Mouse (Mus musculus): ENCODE data around the gene Maz. TPM values are rescaled to one million over a fixed set of nuclear protein-coding genes. Genes with fewer than 3 reads are reported as not detected.

Gene Maz
- polyA plus RNA-seq, 1 experiment from 2014 or later: 48.1 TPM

Small RNA genes within 50 kb of the gene (microRNA-seq; reads per million reads assigned to microRNA genes)
- not detected for gene Gm44343

Other genes with a start within 250 kb of the Maz start
- gene Tbx6, start 245.6 kb downstream of the Maz start, polyA plus RNA-seq (2015; fragmentation: Nextera tagmentation; extraction: Ambion mirVana): 0.29 and 0.78 TPM in 2 replicates
- 267 and 271 TPM in 2 replicates for gene Ppp4c, start 234.5 kb downstream of the Maz start, polyA plus RNA-seq (2015; fragmentation: Nextera tagmentation; extraction: Ambion mirVana)
- 0.19 and 0.52 TPM in 2 replicates for gene Fam57b, start 229.4 kb downstream of the Maz start, polyA plus RNA-seq (2015; fragmentation: Nextera tagmentation; extraction: Ambion mirVana)
- gene 4930451I11Rik, start 195.4 kb downstream of the Maz start, polyA plus RNA-seq (2015; fragmentation: Nextera tagmentation; extraction: Ambion mirVana): not detected in 2 replicates
- 7.8 and 8.7 TPM in 2 replicates for gene Doc2a, start 179.6 kb downstream of the Maz start, polyA plus RNA-seq (2015; fragmentation: Nextera tagmentation; extraction: Ambion mirVana)
- 32.6 and 42.7 TPM in 2 replicates for gene Hirip3, start 165.1 kb downstream of the Maz start, polyA plus RNA-seq (2015; fragmentation: Nextera tagmentation; extraction: Ambion mirVana)
- 75.3 and 88.0 TPM in 2 replicates for gene Ino80e, start 164.7 kb downstream of the Maz start, polyA plus RNA-seq (2015; fragmentation: Nextera tagmentation; extraction: Ambion mirVana)
- gene Taok2, start 142.3 kb downstream of the Maz start, polyA plus RNA-seq (2015; fragmentation: Nextera tagmentation; extraction: Ambion mirVana): 58.6 and 59.9 TPM in 2 replicates
- 33.8 and 34.1 TPM in 2 replicates for gene Tmem219, start 104.1 kb downstream of the Maz start, polyA plus RNA-seq (2015; fragmentation: Nextera tagmentation; extraction: Ambion mirVana)
- 16.5 and 17.7 TPM in 2 replicates for gene Kctd13, start 98.2 kb downstream of the Maz start, polyA plus RNA-seq (2015; fragmentation: Nextera tagmentation; extraction: Ambion mirVana)
- gene Asphd1, start 77.5 kb downstream of the Maz start, polyA plus RNA-seq (2015; fragmentation: Nextera tagmentation; extraction: Ambion mirVana): 0.12 and 0.24 TPM in 2 replicates
- gene Sez6l2, start 76.5 kb downstream of the Maz start, polyA plus RNA-seq (2015; fragmentation: Nextera tagmentation; extraction: Ambion mirVana): 0.86 and 1.6 TPM in 2 replicates
- gene Cdipt, start 51.1 kb downstream of the Maz start, polyA plus RNA-seq (2015; fragmentation: Nextera tagmentation; extraction: Ambion mirVana): 135 and 137 TPM in 2 replicates
- gene Cdiptos, start 50.9 kb downstream of the Maz start, polyA plus RNA-seq (2015; fragmentation: Nextera tagmentation; extraction: Ambion mirVana): 1.6 and 2.1 TPM in 2 replicates
- gene Mvp, start 12.4 kb downstream of the Maz start, polyA plus RNA-seq (2015; fragmentation: Nextera tagmentation; extraction: Ambion mirVana): 19.7 and 21.4 TPM in 2 replicates
- gene Pagr1b, start 10.6 kb downstream of the Maz start, polyA plus RNA-seq (2015; fragmentation: Nextera tagmentation; extraction: Ambion mirVana): 1.2 TPM in 1 of 2 replicates, not detected in the other
- 61.3 and 88.7 TPM in 2 replicates for gene Pagr1a, start 9.7 kb downstream of the Maz start, polyA plus RNA-seq (2015; fragmentation: Nextera tagmentation; extraction: Ambion mirVana)
- 34.7 and 51.6 TPM in 2 replicates for gene Gm42742, start 5.9 kb downstream of the Maz start, polyA plus RNA-seq (2015; fragmentation: Nextera tagmentation; extraction: Ambion mirVana)
- 5.4 and 6.0 TPM in 2 replicates for gene Prrt2, start 5.8 kb downstream of the Maz start, polyA plus RNA-seq (2015; fragmentation: Nextera tagmentation; extraction: Ambion mirVana)
- gene Kif22, start 15.4 kb upstream of the Maz start, polyA plus RNA-seq (2015; fragmentation: Nextera tagmentation; extraction: Ambion mirVana): 145 and 150 TPM in 2 replicates
- not detected in 2 replicates for gene Zg16, start 60.3 kb upstream of the Maz start, polyA plus RNA-seq (2015; fragmentation: Nextera tagmentation; extraction: Ambion mirVana)
- 5.3 and 5.4 TPM in 2 replicates for gene AI467606, start 64.3 kb upstream of the Maz start, polyA plus RNA-seq (2015; fragmentation: Nextera tagmentation; extraction: Ambion mirVana)
- gene Qprt, start 95.2 kb upstream of the Maz start, polyA plus RNA-seq (2015; fragmentation: Nextera tagmentation; extraction: Ambion mirVana): 24.4 and 26.2 TPM in 2 replicates
- gene Spn, start 110.8 kb upstream of the Maz start, polyA plus RNA-seq (2015; fragmentation: Nextera tagmentation; extraction: Ambion mirVana): 0.21 and 0.32 TPM in 2 replicates
- 66.9 and 68.7 TPM in 2 replicates for gene Cd2bp2, start 169.0 kb upstream of the Maz start, polyA plus RNA-seq (2015; fragmentation: Nextera tagmentation; extraction: Ambion mirVana)
- 23.2 and 25.8 TPM in 2 replicates for gene Tbc1d10b, start 181.4 kb upstream of the Maz start, polyA plus RNA-seq (2015; fragmentation: Nextera tagmentation; extraction: Ambion mirVana)
- 26.7 and 28.8 TPM in 2 replicates for gene Mylpf, start 181.9 kb upstream of the Maz start, polyA plus RNA-seq (2015; fragmentation: Nextera tagmentation; extraction: Ambion mirVana)
- gene Zfp553, start 206.0 kb upstream of the Maz start, polyA plus RNA-seq (2015; fragmentation: Nextera tagmentation; extraction: Ambion mirVana): 45.2 and 46.0 TPM in 2 replicates
- 18.6 and 26.6 TPM in 2 replicates for gene Sept1, start 206.1 kb upstream of the Maz start, polyA plus RNA-seq (2015; fragmentation: Nextera tagmentation; extraction: Ambion mirVana)
- 60.5 and 64.3 TPM in 2 replicates for gene Zfp771, start 217.2 kb upstream of the Maz start, polyA plus RNA-seq (2015; fragmentation: Nextera tagmentation; extraction: Ambion mirVana)
- gene Dctpp1, start 233.7 kb upstream of the Maz start, polyA plus RNA-seq (2015; fragmentation: Nextera tagmentation; extraction: Ambion mirVana): 196 and 200 TPM in 2 replicates
- 105 and 108 TPM in 2 replicates for gene Sephs2, start 247.0 kb upstream of the Maz start, polyA plus RNA-seq (2015; fragmentation: Nextera tagmentation; extraction: Ambion mirVana)

Data from kidney, embryonic 16.5 days (tissue).